21 mouse cellular contexts compared by ENCODE assay signal in the genomic region with DNA sequence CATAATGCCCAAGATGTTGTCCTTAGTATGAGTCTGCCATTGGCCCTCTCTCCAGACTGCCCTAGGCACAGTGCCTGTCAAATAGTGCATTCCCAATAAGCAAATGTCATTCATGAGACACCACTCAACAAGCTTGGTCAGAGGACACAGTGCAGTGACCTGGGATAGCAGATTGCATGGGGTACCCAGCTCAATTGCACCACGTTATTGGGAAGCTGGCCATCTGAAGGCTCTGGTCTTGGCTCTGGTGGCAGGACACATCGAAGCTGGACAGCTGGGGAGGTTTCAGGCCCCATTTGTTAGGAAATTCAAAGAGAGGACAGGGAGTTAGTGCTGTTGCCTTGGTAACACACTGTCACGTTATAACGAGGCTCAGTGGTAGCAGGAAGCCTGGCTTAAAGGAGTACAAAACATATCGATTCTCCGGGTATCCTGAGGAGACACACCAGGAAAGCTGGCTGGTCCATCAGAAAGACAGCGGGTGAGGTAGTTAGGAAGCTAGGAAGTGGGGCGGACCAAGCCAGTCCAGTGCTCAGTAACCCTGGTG. TPM values are rescaled to one million over a fixed set of nuclear protein-coding genes. Genes with fewer than 3 reads are reported as not detected.
A peak's percentile ranks its signal among the peaks of the same experiment; 100 is the strongest.
DNase-seq lines count a peak whose midpoint lies in the region; ATAC-seq and TF ChIP-seq lines count a peak whose summit lies in the region.
"Had no signal": no experiment of that assay in that cellular context is flagged by ENCODE, and none has a peak within 500 bp of the region (broad histone marks: within the 10 kb centered on the region; RNA-seq: fewer than 3 reads in every experiment).

No protein-coding gene starts in this region.

- H3K4me3 ChIP-seq in forebrain, embryonic 14.5 days (ENCODE audit: low read depth, low read length) = no peak overlapping the region
- no peak overlapping the region for H3K4me3 ChIP-seq in forebrain, embryonic 12.5 days (replicated peaks)
- no peak overlapping the region for H3K4me3 ChIP-seq in liver, adult 2 months (ENCODE audit: insufficient read depth, low read depth, low read length)
- H3K4me3 ChIP-seq in liver, postnatal 0 days (ENCODE audit: low read depth, low read length) = no peak overlapping the region
- no peak overlapping the region for H3K4me3 ChIP-seq in midbrain, embryonic 13.5 days (replicated peaks)
- H3K4me3 ChIP-seq: embryonic facial prominence, embryonic 15.5 days; heart, embryonic 13.5 days; liver, embryonic 15.5 days had no signal

- TF ChIP-seq EP300 in liver, postnatal 0 days (IDR thresholded peaks at IDR 0.05; ENCODE audit: low read depth) = no peak

- peak; percentile 42 for DNase-seq in forebrain, embryonic 14.5 days (ENCODE audit: low spot score)
- DNase-seq in liver, adult 2 months (ENCODE audit: extremely low read depth, low read depth, low spot score) = peak; percentile 52
- no peak for DNase-seq in liver, postnatal 0 days
- DNase-seq in brain, adult 2 months (ENCODE audit: low read depth, low spot score) = peak; percentile 59
- no peak for DNase-seq in spleen, postnatal 10 days (ENCODE audit: low spot score in 2 of 2)
- DNase-seq: adrenal gland, postnatal 36 days; cerebellum, adult 9-10 months; embryo, embryonic 11 days; gastrocnemius, postnatal 14 days; heart, adult 18-20 months; kidney, adult 2 months; kidney, postnatal 36 days; lung, postnatal 36 days; thymus, postnatal 14 days had no signal

- H3K27me3 ChIP-seq in forebrain, embryonic 14.5 days (replicated peaks; ENCODE audit: control insufficient read depth, insufficient read depth, low read length) = no peaks in the 10 kb centered on the region
- H3K27me3 ChIP-seq in forebrain, embryonic 12.5 days = peaks cover 10% of the 10 kb centered on the region
- H3K27me3 ChIP-seq in liver, adult 2 months (ENCODE audit: control insufficient read depth, insufficient read depth, low read length) = peaks cover 3% of the 10 kb centered on the region
- H3K27me3 ChIP-seq in liver, postnatal 0 days (ENCODE audit: insufficient read depth, low read length) = peaks cover 19% of the 10 kb centered on the region
- H3K27me3 ChIP-seq in midbrain, embryonic 13.5 days = no peaks in the 10 kb centered on the region

- ATAC-seq in forebrain, embryonic 14.5 days = no peak
- ATAC-seq in forebrain, embryonic 12.5 days (ENCODE audit: low FRiP score) = no peak
- ATAC-seq in liver, postnatal 0 days = no peak
- ATAC-seq in midbrain, embryonic 13.5 days = no peak
- no peak for ATAC-seq in megakaryocyte-erythroid progenitor cell, adult 5-6 weeks (replicated peaks; ENCODE audit: low FRiP score, low TSS enrichment, poor library complexity, severe bottlenecking)
- ATAC-seq: inflammation-experienced regulatory T-cells, adult 6 months had no signal

- H3K27ac ChIP-seq in forebrain, embryonic 14.5 days (ENCODE audit: low read depth, low read length) = no peak overlapping the region
- no peak overlapping the region for H3K27ac ChIP-seq in forebrain, embryonic 12.5 days
- no peak overlapping the region for H3K27ac ChIP-seq in liver, adult 2 months (replicated peaks; ENCODE audit: insufficient read depth, low read depth, low read length)
- H3K27ac ChIP-seq in liver, postnatal 0 days (ENCODE audit: low read depth) = no peak overlapping the region
- peak overlapping the region; percentile 30; the same call in 1 of the 2 replicates for H3K27ac ChIP-seq in midbrain, embryonic 13.5 days
- H3K27ac ChIP-seq: embryonic facial prominence, embryonic 15.5 days; heart, embryonic 13.5 days; liver, embryonic 15.5 days had no signal

- TF ChIP-seq CTCF in liver, adult 2 months (IDR thresholded peaks at IDR 0.05; ENCODE audit: low read depth, low read length) = no peak
- no peak for TF ChIP-seq CTCF in liver, postnatal 0 days (IDR thresholded peaks at IDR 0.05; ENCODE audit: low read depth)

- H3K9ac ChIP-seq in forebrain, embryonic 14.5 days (ENCODE audit: low read length) = no peak overlapping the region
- H3K9ac ChIP-seq in forebrain, embryonic 12.5 days = no peak overlapping the region
- H3K9ac ChIP-seq in liver, adult 2 months (ENCODE audit: low read depth, low read length) = no peak overlapping the region
- H3K9ac ChIP-seq in liver, postnatal 0 days (replicated peaks) = no peak overlapping the region
- H3K9ac ChIP-seq in midbrain, embryonic 13.5 days (replicated peaks) = no peak overlapping the region
- H3K9ac ChIP-seq: embryonic facial prominence, embryonic 15.5 days; heart, embryonic 13.5 days; liver, embryonic 15.5 days had no signal

- TF ChIP-seq POLR2A in liver, adult 2 months (IDR thresholded peaks at IDR 0.05; ENCODE audit: extremely low read depth, insufficient read depth, low read length) = no peak

- H3K79me2 ChIP-seq in liver, adult 2 months (ENCODE audit: control insufficient read depth, insufficient read depth, low read length) = no peaks in the 10 kb centered on the region

- 0 out of 2 replicates have a peak, but pooled peaks cover 5% of the 10 kb centered on the region for H3K4me1 ChIP-seq in forebrain, embryonic 14.5 days (ENCODE audit: control insufficient read depth, insufficient read depth, low read length)
- peaks cover 22% of the 10 kb centered on the region for H3K4me1 ChIP-seq in forebrain, embryonic 12.5 days
- no peaks in the 10 kb centered on the region for H3K4me1 ChIP-seq in liver, adult 2 months (ENCODE audit: control insufficient read depth, insufficient read depth, low read length)
- H3K4me1 ChIP-seq in liver, postnatal 0 days (ENCODE audit: insufficient read depth) = no peaks in the 10 kb centered on the region
- peaks cover 19% of the 10 kb centered on the region for H3K4me1 ChIP-seq in midbrain, embryonic 13.5 days (replicated peaks)

- H3K36me3 ChIP-seq in forebrain, embryonic 14.5 days (ENCODE audit: control insufficient read depth, insufficient read depth, low read length) = no peaks in the 10 kb centered on the region
- H3K36me3 ChIP-seq in forebrain, embryonic 12.5 days (replicated peaks) = no peaks in the 10 kb centered on the region
- H3K36me3 ChIP-seq in liver, adult 2 months (ENCODE audit: control insufficient read depth, insufficient read depth, low read length) = no peaks in the 10 kb centered on the region
- no peaks in the 10 kb centered on the region for H3K36me3 ChIP-seq in liver, postnatal 0 days (replicated peaks; ENCODE audit: insufficient read depth, low read length)
- H3K36me3 ChIP-seq in midbrain, embryonic 13.5 days = no peaks in the 10 kb centered on the region
- H3K36me3 ChIP-seq: embryonic facial prominence, embryonic 15.5 days; heart, embryonic 13.5 days; liver, embryonic 15.5 days had no signal

- WGBS in forebrain, embryonic 14.5 days = 24% methylated on average over 8 of the region's 8 CpGs
- 32% methylated on average over 8 of the region's 8 CpGs for WGBS in forebrain, embryonic 12.5 days
- 50% methylated on average over 8 of the region's 8 CpGs for WGBS in liver, adult 2 months
- 51% methylated on average over 8 of the region's 8 CpGs for WGBS in liver, postnatal 0 days (ENCODE audit: insufficient replicate concordance)
- WGBS in midbrain, embryonic 13.5 days = 21% methylated on average over 8 of the region's 8 CpGs

- no peaks in the 10 kb centered on the region for H3K9me3 ChIP-seq in forebrain, embryonic 14.5 days (replicated peaks; ENCODE audit: control insufficient read depth, low read length)
- no peaks in the 10 kb centered on the region for H3K9me3 ChIP-seq in forebrain, embryonic 12.5 days
- no peaks in the 10 kb centered on the region for H3K9me3 ChIP-seq in liver, postnatal 0 days (ENCODE audit: low read length)
- H3K9me3 ChIP-seq in midbrain, embryonic 13.5 days = no peaks in the 10 kb centered on the region
- H3K9me3 ChIP-seq: embryonic facial prominence, embryonic 15.5 days; heart, embryonic 13.5 days; liver, embryonic 15.5 days had no signal

- H3K4me2 ChIP-seq in forebrain, embryonic 14.5 days (ENCODE audit: low read length) = no peak overlapping the region
- H3K4me2 ChIP-seq in forebrain, embryonic 12.5 days = no peak overlapping the region
- H3K4me2 ChIP-seq in liver, postnatal 0 days (ENCODE audit: low read depth, low read length) = no peak overlapping the region
- no peak overlapping the region for H3K4me2 ChIP-seq in midbrain, embryonic 13.5 days (replicated peaks)
- H3K4me2 ChIP-seq: embryonic facial prominence, embryonic 15.5 days; heart, embryonic 13.5 days; liver, embryonic 15.5 days had no signal

RNA-seq across cellular contexts. Expression of a gene that starts 4.3 kb away (rescaled TPM):
- 173 and 218 TPM in 2 replicates for polyA plus RNA-seq in forebrain, embryonic 14.5 days (2014; fragmentation: Nextera tagmentation; extraction: Ambion mirVana)
- 79.8 and 81.5 TPM in 2 replicates for polyA plus RNA-seq in forebrain, embryonic 12.5 days (2016; fragmentation: Nextera tagmentation; extraction: Ambion mirVana)
- total RNA-seq in liver, adult 2 months (2014; rRNA removed) = 1.5 and 1.7 TPM in 2 replicates
- 2.6 and 3.4 TPM in 2 replicates for polyA plus RNA-seq in liver, adult 2 months (2012; rRNA removed)
- 2.4 and 3.1 TPM in 2 replicates for polyA plus RNA-seq in liver, postnatal 0 days (2015; fragmentation: Nextera tagmentation; extraction: Ambion mirVana)
- polyA plus RNA-seq in midbrain, embryonic 13.5 days (2015; fragmentation: Nextera tagmentation; extraction: Ambion mirVana) = 171 and 203 TPM in 2 replicates
- 1.7 and 4.4 TPM in 2 replicates for total RNA-seq in megakaryocyte-erythroid progenitor cell, adult 5-6 weeks (2014; fragmentation: Nextera tagmentation)
- 3.3 and 3.6 TPM in 2 replicates for total RNA-seq in megakaryocyte-erythroid progenitor cell, adult 5-6 weeks (2017)

Comparison
In these comparisons a context has a peak if more than half of its experiments do, and no peak if none do; other contexts are left out.
1. DNase-seq: peak in forebrain, embryonic 14.5 days (single experiment), liver, adult 2 months (single experiment) and brain, adult 2 months (single experiment); none in liver, postnatal 0 days (single experiment) and spleen, postnatal 10 days (0 of 2).
2. RNA of a gene that starts 4.3 kb away (polyA plus RNA-seq): 171 to 203 TPM in midbrain, embryonic 13.5 days, 173 to 218 TPM in forebrain, embryonic 14.5 days and 79.8 to 81.5 TPM in forebrain, embryonic 12.5 days; 2.6 to 3.4 TPM in liver, adult 2 months and 2.4 to 3.1 TPM in liver, postnatal 0 days; every median in the first group is over 10 times any median in the second.